Mouse (Mus musculus) embryonic fibroblast, embryonic 13.5 days (primary cell): Measurements from ENCODE around the gene Gadd45gip1.

Source experiments
- CTCF ChIP-seq: IDR thresholded peaks from 2 replicates; pipeline ENCODE4 v1.5.1; 2011; ENCODE audit warnings: mild to moderate bottlenecking, control low read depth, low read length, moderate library complexity, borderline replicate concordance; ENCODE audit not compliant: insufficient read depth
- POLR2A ChIP-seq: IDR thresholded peaks from 2 replicates; pipeline ENCODE4 v1.6.1; 2011; ENCODE audit warnings: low read depth, mild to moderate bottlenecking, control low read depth, low read length, moderate library complexity

- TF ChIP-seq CTCF, result no peak
- no peak for TF ChIP-seq POLR2A
These were observed 17.5 kb upstream of the Gadd45gip1 start for GRCm38 (mm10) chr8:84813830-84814229.
